Mouse (Mus musculus): Measurements from ENCODE around the gene Lrcol1.

Lrcol1 gene

GRCm38 (mm10) chr5:110384491-110384890 lies 40.0 kb downstream of the Lrcol1 start:
- no peak for ATAC-seq (ENCODE audit: insufficient number of reproducible peaks, low FRiP score, low TSS enrichment)

GRCm38 (mm10) chr5:110385263-110385662 lies 40.7 kb downstream of the Lrcol1 start:
- ATAC-seq (ENCODE audit: insufficient number of reproducible peaks, low FRiP score, low TSS enrichment), result no peak

- peak; percentile 41; the same call in 1 of the 2 replicates for ATAC-seq (ENCODE audit: insufficient number of reproducible peaks, low FRiP score, low TSS enrichment)
Measured at GRCm38 (mm10) chr5:110386371-110387330, 42.1 kb downstream of the Lrcol1 start.

- no peak for ATAC-seq (ENCODE audit: insufficient number of reproducible peaks, low FRiP score, low TSS enrichment)
Measured at GRCm38 (mm10) chr5:110387332-110387731, 42.8 kb downstream of the Lrcol1 start.

DNA sequence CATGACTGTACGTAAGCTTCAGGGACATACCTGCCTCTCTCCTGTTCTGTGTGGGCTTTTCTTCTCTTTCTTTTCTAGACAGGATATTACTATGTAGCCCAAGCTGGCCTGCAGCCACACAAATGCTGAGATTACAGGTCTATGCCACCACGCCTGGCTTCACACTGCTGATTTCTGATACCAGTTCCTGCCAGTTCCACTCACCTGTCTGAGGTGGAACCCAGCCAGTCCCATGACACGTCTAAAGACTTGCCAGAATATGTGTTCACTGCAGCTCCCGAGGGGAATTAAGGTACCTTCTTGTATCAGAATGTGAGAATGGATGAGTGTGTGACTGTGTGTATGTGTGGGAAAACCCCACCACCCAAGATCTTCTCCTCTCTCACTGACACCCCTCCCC lies 46.1 kb downstream of the Lrcol1 start:
- ATAC-seq (ENCODE audit: insufficient number of reproducible peaks, low FRiP score, low TSS enrichment), result no peak

DNA sequence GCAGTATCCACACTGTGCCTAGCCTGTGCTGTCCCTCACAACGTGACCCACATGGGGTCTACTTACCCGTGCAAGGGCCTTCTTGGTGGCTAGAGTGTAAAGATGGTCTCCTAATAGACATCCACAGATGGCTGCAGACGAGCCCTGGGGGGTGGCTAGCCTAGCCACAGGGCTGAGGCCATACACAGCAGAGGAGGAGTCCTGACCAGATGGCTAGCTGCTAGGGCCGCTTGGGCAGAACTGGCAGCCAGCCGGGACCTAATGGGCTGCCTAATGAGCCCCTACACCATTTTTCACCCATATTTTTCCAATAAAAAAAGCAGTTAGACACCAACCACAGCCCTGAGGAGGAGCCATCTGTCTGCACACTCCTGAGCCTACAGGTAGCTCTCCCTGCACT lies 48.2 kb downstream of the Lrcol1 start:
- peak; percentile 50; the same call in 1 of the 2 replicates for ATAC-seq (ENCODE audit: insufficient number of reproducible peaks, low FRiP score, low TSS enrichment)

DNA sequence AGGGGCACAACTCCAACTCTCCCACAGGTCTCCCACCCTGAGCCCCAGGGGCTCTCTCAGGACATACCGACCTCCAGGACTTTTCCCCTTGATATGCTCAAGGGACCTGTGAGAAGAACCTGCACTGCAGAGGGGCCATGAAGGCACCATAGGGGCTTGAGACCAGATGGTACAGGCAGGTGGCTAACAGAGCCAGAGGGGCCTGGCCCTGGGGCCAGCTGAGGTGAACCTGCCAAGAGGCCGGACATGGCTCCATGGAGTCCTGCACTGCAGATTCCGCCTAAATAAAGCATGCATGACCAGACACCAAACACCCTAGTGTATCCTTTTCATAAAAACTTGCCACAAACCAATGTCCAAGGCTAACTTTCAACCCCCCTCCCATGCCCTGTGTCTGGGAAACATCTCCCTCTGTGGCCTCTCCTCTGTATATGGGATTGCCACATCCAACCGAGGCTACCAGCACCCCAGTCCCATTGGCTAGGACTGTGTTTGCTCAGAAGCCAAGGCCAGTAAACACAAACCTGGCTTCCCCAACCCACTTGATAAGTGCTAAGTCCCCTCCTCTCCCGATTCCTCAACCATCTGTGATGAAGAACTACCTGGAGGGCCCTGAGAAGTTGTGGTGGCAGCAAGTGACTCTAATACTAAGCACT lies 50.6 kb downstream of the Lrcol1 start:
- ATAC-seq (ENCODE audit: insufficient number of reproducible peaks, low FRiP score, low TSS enrichment), result peak; percentile 80

- no peak for ATAC-seq (ENCODE audit: insufficient number of reproducible peaks, low FRiP score, low TSS enrichment)
Measured at GRCm38 (mm10) chr5:110401101-110401500, 56.6 kb downstream of the Lrcol1 start.

- ATAC-seq (ENCODE audit: insufficient number of reproducible peaks, low FRiP score, low TSS enrichment), result no peak
Measured at GRCm38 (mm10) chr5:110402557-110402956, 58.0 kb downstream of the Lrcol1 start.

DNA sequence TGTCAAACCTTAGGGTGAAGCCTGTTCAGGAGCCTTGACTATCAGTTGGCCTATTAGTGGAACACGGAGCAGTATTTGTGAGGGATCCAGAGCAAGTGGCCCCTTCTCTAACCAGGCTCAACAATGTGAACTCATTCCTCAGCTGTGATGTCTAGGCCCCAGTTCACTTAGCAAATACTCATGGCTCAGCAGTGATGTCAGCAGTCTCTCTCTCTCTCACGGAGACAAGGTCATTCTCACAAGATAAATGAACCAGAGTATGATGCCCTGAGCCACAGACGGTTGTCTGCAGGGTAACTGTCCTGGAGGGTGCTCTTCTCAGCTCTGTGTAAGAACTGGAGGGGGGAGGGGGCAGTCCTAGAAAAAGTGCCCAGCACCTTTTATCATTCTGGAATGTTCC lies 59.4 kb downstream of the Lrcol1 start:
- no peak for ATAC-seq (ENCODE audit: insufficient number of reproducible peaks, low FRiP score, low TSS enrichment)
